Mouse (Mus musculus): Measurements from ENCODE around the gene Lmo3. TPM values are rescaled to one million over a fixed set of nuclear protein-coding genes. Genes with fewer than 3 reads are reported as not detected.

The Lmo3 gene
- total RNA-seq (2014; rRNA removed; ENCODE audit: low replicate concordance), result not detected in 2 replicates
- polyA plus RNA-seq (2015; fragmentation: Nextera tagmentation; extraction: Ambion mirVana), result 0.14 and 0.16 TPM in 2 replicates

DNA sequence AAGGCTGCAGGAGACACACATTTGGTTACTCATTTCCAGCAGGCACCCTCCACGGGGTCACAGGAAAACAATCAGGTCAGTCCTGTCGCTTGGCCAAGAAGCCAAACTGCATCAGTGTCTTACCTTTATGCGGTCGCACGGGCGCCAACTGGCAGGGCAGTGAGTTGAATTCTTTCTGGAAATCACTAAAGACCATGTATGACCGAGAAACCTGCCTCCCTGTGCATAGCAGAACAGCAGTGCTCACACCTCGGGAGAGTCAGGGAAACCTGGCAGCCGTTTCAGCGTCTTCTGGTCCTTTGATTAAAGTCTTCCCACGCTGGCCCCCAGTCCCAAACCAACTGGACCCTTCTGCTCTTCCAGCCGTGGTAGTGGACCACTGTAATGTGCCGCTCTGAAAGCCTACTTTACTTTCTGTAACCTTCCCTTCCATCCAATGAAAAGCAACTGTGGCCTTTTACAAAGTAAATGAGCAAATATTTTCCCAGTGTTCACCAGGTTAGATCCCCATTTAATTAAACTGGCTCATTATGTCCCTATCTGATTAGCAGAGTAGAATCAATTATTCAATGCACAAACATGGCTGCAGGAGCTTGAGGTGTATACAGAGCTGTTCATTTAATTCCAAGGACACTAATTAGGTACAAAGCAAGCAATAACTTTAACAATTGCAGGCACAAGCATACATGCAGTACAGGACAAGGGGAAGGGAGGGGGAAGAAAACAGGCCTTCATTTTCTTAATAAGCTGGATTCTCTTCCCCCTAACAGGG, at the start of gene Lmo3:
Gene Lmo3, minus strand, starts transcription at position 235 of the 772 bp plus-strand sequence.
- DNase-seq (ENCODE audit: low spot score) (no peak), ATAC-seq (ENCODE audit: insufficient read depth, low read depth) (no peak)
- 70% methylated on average over 13 of the region's 13 CpGs for WGBS
- no peak within 1 kb of the TSS for H3K9ac ChIP-seq (replicated peaks; ENCODE audit: low read depth, low read length)
- H3K36me3 ChIP-seq (replicated peaks; ENCODE audit: control insufficient read depth, insufficient read depth, low read length), result no peaks in the 10 kb centered on the region
- no peak within 1 kb of the TSS for H3K27ac ChIP-seq (ENCODE audit: low read depth)
- no peaks in the 10 kb centered on the region for H3K27me3 ChIP-seq (ENCODE audit: control insufficient read depth, insufficient read depth, low read length)
- TF ChIP-seq CTCF (IDR thresholded peaks at IDR 0.05; ENCODE audit: low read depth) (no peak), EP300 (IDR thresholded peaks at IDR 0.05; ENCODE audit: low read depth) (no peak)
- no peak within 1 kb of the TSS for H3K4me3 ChIP-seq (ENCODE audit: low read depth, low read length)
- no peak within 1 kb of the TSS for H3K4me2 ChIP-seq (ENCODE audit: low read depth, low read length)
- no peaks in the 10 kb centered on the region for H3K4me1 ChIP-seq (ENCODE audit: control insufficient read depth, insufficient read depth)
- H3K9me3 ChIP-seq (replicated peaks; ENCODE audit: control insufficient read depth, low read length), result no peaks in the 10 kb centered on the region

- TF ChIP-seq CTCF (IDR thresholded peaks at IDR 0.05; ENCODE audit: low read depth) (no peak), EP300 (IDR thresholded peaks at IDR 0.05; ENCODE audit: low read depth) (no peak)
- Histone ChIP-seq H3K27ac (ENCODE audit: low read depth) (no peak overlapping the region), H3K4me3 (ENCODE audit: low read depth, low read length) (no peak overlapping the region), H3K9ac (replicated peaks; ENCODE audit: low read depth, low read length) (no peak overlapping the region), H3K36me3 (replicated peaks; ENCODE audit: control insufficient read depth, insufficient read depth, low read length) (no peaks in the 10 kb centered on the region), H3K27me3 (ENCODE audit: control insufficient read depth, insufficient read depth, low read length) (no peaks in the 10 kb centered on the region), H3K4me2 (ENCODE audit: low read depth, low read length) (no peak overlapping the region), H3K9me3 (replicated peaks; ENCODE audit: control insufficient read depth, low read length) (no peaks in the 10 kb centered on the region), H3K4me1 (ENCODE audit: control insufficient read depth, insufficient read depth) (no peaks in the 10 kb centered on the region)
- ATAC-seq (ENCODE audit: insufficient read depth, low read depth) (no peak), DNase-seq (ENCODE audit: low spot score) (no peak)
Measured at GRCm38 (mm10) chr6:138620786-138621185, 39.0 kb upstream of the Lmo3 start.

- H3K27ac ChIP-seq (ENCODE audit: low read depth), result no peak overlapping the region
- ATAC-seq (ENCODE audit: insufficient read depth, low read depth), result no peak
- H3K9ac ChIP-seq (replicated peaks; ENCODE audit: low read depth, low read length), result no peak overlapping the region
- H3K4me1 ChIP-seq (ENCODE audit: control insufficient read depth, insufficient read depth), result no peaks in the 10 kb centered on the region
- H3K4me3 ChIP-seq (ENCODE audit: low read depth, low read length), result no peak overlapping the region
- no peaks in the 10 kb centered on the region for H3K9me3 ChIP-seq (replicated peaks; ENCODE audit: control insufficient read depth, low read length)
- H3K36me3 ChIP-seq (replicated peaks; ENCODE audit: control insufficient read depth, insufficient read depth, low read length), result no peaks in the 10 kb centered on the region
- TF ChIP-seq EP300 (IDR thresholded peaks at IDR 0.05; ENCODE audit: low read depth) (no peak), CTCF (IDR thresholded peaks at IDR 0.05; ENCODE audit: low read depth) (no peak)
- no peak overlapping the region for H3K4me2 ChIP-seq (ENCODE audit: low read depth, low read length)
- H3K27me3 ChIP-seq (ENCODE audit: control insufficient read depth, insufficient read depth, low read length), result no peaks in the 10 kb centered on the region
- WGBS, result 90% methylated on average over 3 of the region's 3 CpGs
- DNase-seq (ENCODE audit: low spot score), result no peak
Measured at GRCm38 (mm10) chr6:138618396-138618795, 36.6 kb upstream of the Lmo3 start.

DNA sequence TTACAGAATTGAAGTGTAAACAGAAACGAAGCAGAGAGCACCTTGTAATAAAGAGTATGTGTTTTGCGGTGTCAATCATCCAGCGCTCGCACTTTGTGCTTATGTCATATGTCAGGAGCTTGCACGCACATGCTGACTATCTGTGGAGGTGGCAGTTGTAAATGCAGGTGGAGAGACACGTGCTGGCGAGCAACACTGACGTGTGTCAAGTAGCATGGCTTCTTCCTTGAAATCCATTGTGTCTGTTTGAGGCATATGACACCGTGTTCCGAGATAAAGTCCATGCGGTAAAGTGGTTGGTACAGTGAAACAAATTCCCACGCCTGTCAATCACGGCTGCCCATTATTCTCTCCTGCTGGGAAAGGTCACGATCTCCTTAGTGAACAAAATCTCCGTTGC, 15.2 kb upstream of the Lmo3 start:
- TF ChIP-seq CTCF (IDR thresholded peaks at IDR 0.05; ENCODE audit: low read depth) (no peak), EP300 (IDR thresholded peaks at IDR 0.05; ENCODE audit: low read depth) (no peak)
- Histone ChIP-seq H3K36me3 (replicated peaks; ENCODE audit: control insufficient read depth, insufficient read depth, low read length) (no peaks in the 10 kb centered on the region), H3K9ac (replicated peaks; ENCODE audit: low read depth, low read length) (no peak overlapping the region), H3K4me1 (ENCODE audit: control insufficient read depth, insufficient read depth) (no peaks in the 10 kb centered on the region), H3K4me2 (ENCODE audit: low read depth, low read length) (no peak overlapping the region), H3K9me3 (replicated peaks; ENCODE audit: control insufficient read depth, low read length) (no peaks in the 10 kb centered on the region), H3K4me3 (ENCODE audit: low read depth, low read length) (no peak overlapping the region), H3K27me3 (ENCODE audit: control insufficient read depth, insufficient read depth, low read length) (no peaks in the 10 kb centered on the region), H3K27ac (ENCODE audit: low read depth) (no peak overlapping the region)
- DNase-seq (ENCODE audit: low spot score), result no peak
- WGBS, result 67% methylated on average over 15 of the region's 15 CpGs
- ATAC-seq (ENCODE audit: insufficient read depth, low read depth), result no peak

DNA sequence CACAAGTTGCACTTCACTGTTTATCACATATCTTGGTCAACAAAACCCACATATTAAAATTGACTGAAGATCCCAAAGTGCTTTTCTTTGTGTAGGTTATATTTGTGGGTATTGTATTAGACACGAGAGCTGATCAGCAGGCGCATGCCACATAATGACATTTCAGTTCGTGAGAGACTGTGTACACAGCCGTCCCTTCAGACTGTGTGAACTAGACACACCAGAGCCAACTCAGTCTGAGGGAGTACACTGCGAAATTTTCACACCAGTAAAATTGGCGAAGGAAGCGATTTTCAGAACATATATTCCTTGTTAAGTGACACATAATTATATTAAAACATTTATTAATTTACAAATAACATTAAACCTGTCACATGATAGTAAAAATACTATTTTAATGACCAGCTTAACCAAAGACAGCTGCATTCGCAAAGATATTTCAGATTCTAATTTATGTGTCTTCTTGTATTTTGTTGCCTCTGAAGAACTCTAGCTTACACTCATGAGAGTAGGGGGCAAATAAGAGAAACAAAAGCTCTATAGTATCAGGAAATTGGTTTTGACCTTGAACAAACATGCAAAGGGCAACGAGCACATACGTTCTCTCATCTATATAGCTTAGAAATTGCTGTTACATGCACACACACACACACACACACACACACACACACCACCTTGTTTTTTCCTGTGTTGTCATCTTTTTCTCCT, 14.4 kb upstream of the Lmo3 start:
- H3K9me3 ChIP-seq (replicated peaks; ENCODE audit: control insufficient read depth, low read length), result no peaks in the 10 kb centered on the region
- ATAC-seq (ENCODE audit: insufficient read depth, low read depth), result no peak
- no peak for DNase-seq (ENCODE audit: low spot score)
- no peak overlapping the region for H3K9ac ChIP-seq (replicated peaks; ENCODE audit: low read depth, low read length)
- H3K27ac ChIP-seq (ENCODE audit: low read depth), result no peak overlapping the region
- no peaks in the 10 kb centered on the region for H3K4me1 ChIP-seq (ENCODE audit: control insufficient read depth, insufficient read depth)
- 69% methylated on average over 10 of the region's 10 CpGs for WGBS
- TF ChIP-seq CTCF (IDR thresholded peaks at IDR 0.05; ENCODE audit: low read depth), result no peak
- no peak for TF ChIP-seq EP300 (IDR thresholded peaks at IDR 0.05; ENCODE audit: low read depth)
- H3K27me3 ChIP-seq (ENCODE audit: control insufficient read depth, insufficient read depth, low read length), result no peaks in the 10 kb centered on the region
- no peak overlapping the region for H3K4me2 ChIP-seq (ENCODE audit: low read depth, low read length)
- no peak overlapping the region for H3K4me3 ChIP-seq (ENCODE audit: low read depth, low read length)
- H3K36me3 ChIP-seq (replicated peaks; ENCODE audit: control insufficient read depth, insufficient read depth, low read length), result no peaks in the 10 kb centered on the region
